Mouse (Mus musculus) C2C12 (cell line): ENCODE data around the gene Plk4. TPM values are rescaled to one million over a fixed set of nuclear protein-coding genes. Genes with fewer than 3 reads are reported as not detected.

Experiments used
- H3K27me3 ChIP-seq: one replicate; pipeline ENCODE4 v1.6.1; 2011; ENCODE audit not compliant: control insufficient read depth, insufficient read depth, insufficient read length
- H3K36me3 ChIP-seq: one replicate; pipeline ENCODE4 v1.6.1; 2011; ENCODE audit not compliant: control insufficient read depth, insufficient read depth
- H3K4me3 ChIP-seq: one replicate; pipeline ENCODE4 v1.5.1; 2011; ENCODE audit warnings: mild to moderate bottlenecking, control low read depth; ENCODE audit not compliant: poor library complexity, insufficient read depth, severe bottlenecking
- H3K79me2 ChIP-seq: one replicate; pipeline ENCODE4 v1.6.1; 2011; ENCODE audit not compliant: control insufficient read depth, insufficient read depth
- H3K79me3 ChIP-seq: one replicate; pipeline ENCODE4 v1.6.1; 2011; ENCODE audit warnings: low read depth, control low read depth
- H3ac ChIP-seq: one replicate; pipeline ENCODE3; 2011; ENCODE audit warnings: low read depth; ENCODE audit not compliant: control insufficient read depth, insufficient read length
- CEBPB ChIP-seq: IDR thresholded peaks from one replicate; pipeline ENCODE4 v1.6.1; 2011; ENCODE audit warnings: low read depth, mild to moderate bottlenecking, control low read depth, moderate library complexity
- CTCF ChIP-seq: IDR thresholded peaks from one replicate; pipeline ENCODE4 v1.5.1; 2011; ENCODE audit not compliant: control insufficient read depth, insufficient read depth, insufficient read length
- FOSL1 ChIP-seq: IDR thresholded peaks from one replicate; pipeline ENCODE4 v1.8.0; 2011; ENCODE audit warnings: mild to moderate bottlenecking, low read length; ENCODE audit not compliant: poor library complexity, insufficient read depth, severe bottlenecking
- MAX ChIP-seq: IDR thresholded peaks from one replicate; pipeline ENCODE4 v1.6.1; 2011; ENCODE audit warnings: mild to moderate bottlenecking, control low read depth
- MYOD1 ChIP-seq: IDR thresholded peaks from one replicate; pipeline ENCODE4 v1.6.1; 2011; ENCODE audit warnings: low read depth; ENCODE audit not compliant: control insufficient read depth, insufficient read length
- MYOG ChIP-seq: IDR thresholded peaks from one replicate; pipeline ENCODE4 v1.6.1; 2011; ENCODE audit not compliant: control insufficient read depth, insufficient read length; ENCODE audit errors: extremely low read depth
- USF1 ChIP-seq: IDR thresholded peaks from one replicate; pipeline ENCODE4 v1.6.1; 2011; ENCODE audit warnings: low read depth, mild to moderate bottlenecking, control low read depth, moderate library complexity
- long read RNA-seq, 2 experiments: library from polyadenylated mRNA; unstranded; transcript quantifications; one replicate each; pipeline ENCODE4 v2.0.0; 2019 to 2020
- polyA plus RNA-seq: library from polyadenylated mRNA; unstranded; fragments of >200 nt; fragmentation: generic; extraction: Trizol; gene quantifications from one replicate; pipeline ENCODE4 v1.2.1, GENCODE M21; 2012; ENCODE audit warnings: missing spikeins

The Plk4 gene
- 15.7 TPM for polyA plus RNA-seq
- long read RNA-seq, experiment 1, transcript Plk4-201 (16 exons, 3,479 nt): major isoform, 13 of 26 reads
- long read RNA-seq, experiment 1, partial matches to known transcripts: 6 of 26 reads
- long read RNA-seq, experiment 1, other reads (novel, unspliced or antisense): 3 of 26 reads
- long read RNA-seq, experiment 2, transcript Plk4-205 (16 exons, 3,320 nt): minor isoform, 9 of 305 reads
- long read RNA-seq, experiment 2, transcript Plk4-204 (5 exons, 1,599 nt): minor isoform, 5 of 305 reads
- long read RNA-seq, experiment 2, transcript Plk4-201 (16 exons, 3,479 nt): major isoform, 232 of 305 reads
- long read RNA-seq, experiment 2, partial matches to known transcripts: 14 of 305 reads
- long read RNA-seq, experiment 2, other reads (novel, unspliced or antisense): 44 of 305 reads

- Histone ChIP-seq H3K79me2 (peaks cover 48% of the 10 kb centered on the region), H3ac (peak within 1 kb of the TSS; percentile 88), H3K27me3 (no peaks in the 10 kb centered on the region), H3K36me3 (peaks cover 50% of the 10 kb centered on the region), H3K4me3 (peak within 1 kb of the TSS; percentile 89), H3K79me3 (peaks cover 41% of the 10 kb centered on the region)
- no peak for TF ChIP-seq FOSL1
- no peak for TF ChIP-seq CEBPB
- no peak for TF ChIP-seq USF1
- TF ChIP-seq MYOD1: no peak
- TF ChIP-seq MAX: no peak
- TF ChIP-seq CTCF: no peak
- no peak for TF ChIP-seq MYOG
These were observed at the start of gene Plk4 for GRCm38 (mm10) chr3:40799530-40800372. Gene Plk4 (plus strand): TSS chr3:40800019.

- peaks cover 91% of the 10 kb centered on the region for H3K36me3 ChIP-seq
- TF ChIP-seq MAX: no peak
- no peak overlapping the region for H3K4me3 ChIP-seq
- H3K79me2 ChIP-seq: no peaks in the 10 kb centered on the region
- H3K27me3 ChIP-seq: no peaks in the 10 kb centered on the region
- H3ac ChIP-seq: no peak overlapping the region
- no peaks in the 10 kb centered on the region for H3K79me3 ChIP-seq
These were observed 39.1 kb upstream of the Plk4 start for GRCm38 (mm10) chr3:40760746-40761145.

GRCm38 (mm10) chr3:40761312-40761711 is 38.5 kb upstream of the Plk4 start:
- no peaks in the 10 kb centered on the region for H3K27me3 ChIP-seq
- H3K36me3 ChIP-seq: peaks cover 90% of the 10 kb centered on the region
- TF ChIP-seq CEBPB (no peak), FOSL1 (peak; percentile 94), MYOG (no peak), MYOD1 (peak; percentile 98), USF1 (no peak), MAX (peak; percentile 36)
- H3K79me2 ChIP-seq: no peaks in the 10 kb centered on the region
- H3K4me3 ChIP-seq: no peak overlapping the region
- no peak overlapping the region for H3ac ChIP-seq
- H3K79me3 ChIP-seq: no peaks in the 10 kb centered on the region

GRCm38 (mm10) chr3:40793783-40794182 is 6.0 kb upstream of the Plk4 start:
- no peaks in the 10 kb centered on the region for H3K27me3 ChIP-seq

GRCm38 (mm10) chr3:40798054-40798453 is 1.8 kb upstream of the Plk4 start:
- no peak overlapping the region for H3ac ChIP-seq
- H3K4me3 ChIP-seq: no peak overlapping the region
- H3K36me3 ChIP-seq: peaks cover 47% of the 10 kb centered on the region
- peaks cover 28% of the 10 kb centered on the region for H3K79me3 ChIP-seq
- peaks cover 31% of the 10 kb centered on the region for H3K79me2 ChIP-seq
- H3K27me3 ChIP-seq: no peaks in the 10 kb centered on the region
- TF ChIP-seq USF1 (no peak), FOSL1 (no peak), MYOG (no peak), MYOD1 (no peak), CEBPB (no peak), MAX (no peak), CTCF (no peak)

More at GRCm38 (mm10) chr3:40793783-40794182, 6.0 kb upstream of the Plk4 start:
- Histone ChIP-seq H3K36me3 (peaks cover 70% of the 10 kb centered on the region), H3K4me3 (no peak overlapping the region), H3ac (no peak overlapping the region), H3K79me3 (no peaks in the 10 kb centered on the region), H3K79me2 (no peaks in the 10 kb centered on the region)
- TF ChIP-seq MYOG (no peak), MAX (no peak), FOSL1 (no peak)
